Mouse (Mus musculus): Measurements from ENCODE around the gene Plekhm1. TPM values are rescaled to one million over a fixed set of nuclear protein-coding genes. Genes with fewer than 3 reads are reported as not detected.

Plekhm1 gene
- polyA plus RNA-seq, 1 experiment from 2014 or later = 11.6 TPM

DNA sequence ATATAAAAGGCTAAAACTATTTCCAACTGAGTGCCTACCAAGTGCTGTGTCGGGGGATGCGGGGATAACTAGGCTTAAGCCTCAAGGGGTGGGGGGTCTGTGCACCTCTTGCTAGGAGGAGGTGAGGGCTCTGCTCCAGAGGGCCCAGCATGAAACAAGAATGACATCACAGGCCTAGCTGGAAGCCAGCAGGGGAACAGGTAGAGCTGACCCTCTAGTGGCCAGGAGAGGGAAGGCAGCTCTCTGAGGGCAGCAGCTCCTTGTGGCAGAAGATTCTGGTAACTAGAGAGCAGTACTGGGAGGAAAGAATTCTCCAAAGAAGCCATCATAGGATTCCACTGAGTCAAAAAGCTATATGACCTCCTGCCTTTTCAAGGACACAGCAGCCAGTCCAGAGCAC is 10.3 kb downstream of the Plekhm1 start:
- Histone ChIP-seq H3K4me2 (ENCODE audit: low read length) (no peak overlapping the region), H3K9ac (replicated peaks; ENCODE audit: low read length) (no peak overlapping the region), H3K4me1 (ENCODE audit: control insufficient read depth, insufficient read depth, low read length) (no peaks in the 10 kb centered on the region), H3K9me3 (ENCODE audit: control insufficient read depth, low read length) (no peaks in the 10 kb centered on the region), H3K36me3 (ENCODE audit: control insufficient read depth, insufficient read depth, low read length) (peaks cover 4% of the 10 kb centered on the region; the same call in 1 of the 2 replicates), H3K4me3 (replicated peaks; ENCODE audit: low read depth, low read length) (no peak overlapping the region), H3K27me3 (ENCODE audit: control insufficient read depth, insufficient read depth, low read length) (no peaks in the 10 kb centered on the region), H3K27ac (replicated peaks; ENCODE audit: low read depth, low read length) (no peak overlapping the region)
- 55% methylated on average over 2 of the region's 2 CpGs for WGBS
- DNase-seq = peak; percentile 47
- no peak for ATAC-seq (ENCODE audit: low FRiP score, low TSS enrichment)

DNA sequence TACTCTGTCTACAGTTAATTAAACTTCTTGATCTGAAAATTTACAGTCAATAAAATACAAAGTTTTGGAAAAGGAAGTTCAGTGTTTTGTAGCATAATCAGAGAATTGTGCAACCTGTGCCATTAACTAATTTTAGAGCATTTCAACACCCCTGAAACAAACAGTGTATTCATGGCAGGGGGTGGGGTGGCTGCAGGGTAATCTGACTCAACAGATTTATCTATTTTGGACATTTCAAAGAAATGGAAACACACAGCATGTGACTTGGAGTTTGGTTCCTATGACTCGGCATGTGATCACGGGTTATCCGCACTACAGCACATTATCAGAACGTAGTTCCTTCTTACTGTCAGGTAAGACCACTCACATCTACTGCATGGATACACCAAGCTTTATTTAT is 12.5 kb downstream of the Plekhm1 start:
- DNase-seq (no peak), ATAC-seq (ENCODE audit: low FRiP score, low TSS enrichment) (no peak)
- H3K27ac ChIP-seq (replicated peaks; ENCODE audit: low read depth, low read length) = no peak overlapping the region
- no peaks in the 10 kb centered on the region for H3K27me3 ChIP-seq (ENCODE audit: control insufficient read depth, insufficient read depth, low read length)
- H3K36me3 ChIP-seq (ENCODE audit: control insufficient read depth, insufficient read depth, low read length) = peaks cover 26% of the 10 kb centered on the region
- no peaks in the 10 kb centered on the region for H3K4me1 ChIP-seq (ENCODE audit: control insufficient read depth, insufficient read depth, low read length)
- H3K4me2 ChIP-seq (ENCODE audit: low read length) = no peak overlapping the region
- H3K9ac ChIP-seq (replicated peaks; ENCODE audit: low read length) = no peak overlapping the region
- H3K9me3 ChIP-seq (ENCODE audit: control insufficient read depth, low read length) = no peaks in the 10 kb centered on the region
- no peak overlapping the region for H3K4me3 ChIP-seq (replicated peaks; ENCODE audit: low read depth, low read length)
- 95% methylated on average over 4 of the region's 4 CpGs for WGBS

DNA sequence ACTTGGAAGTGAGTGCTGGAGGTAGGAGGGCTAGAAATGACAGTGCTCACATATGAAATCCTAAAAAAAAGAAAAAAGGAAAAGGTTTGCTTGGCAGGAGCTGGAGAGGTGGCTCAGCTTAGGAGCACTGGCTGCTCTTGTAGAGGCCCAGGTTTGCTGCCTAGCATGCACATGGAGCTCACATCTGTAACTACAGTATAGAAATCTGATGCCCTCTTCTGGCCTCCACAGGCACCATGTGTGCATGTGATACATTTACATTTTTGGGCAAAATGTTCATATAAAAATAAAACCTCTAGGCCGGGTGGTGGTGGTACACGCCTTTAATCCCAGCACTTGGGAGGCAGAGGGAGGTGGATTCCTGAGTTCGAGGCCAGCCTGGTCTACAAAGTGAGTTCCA is 13.4 kb downstream of the Plekhm1 start:
- ATAC-seq (ENCODE audit: low FRiP score, low TSS enrichment) (no peak), DNase-seq (no peak)
- no peak overlapping the region for H3K4me3 ChIP-seq (replicated peaks; ENCODE audit: low read depth, low read length)
- H3K27me3 ChIP-seq (ENCODE audit: control insufficient read depth, insufficient read depth, low read length) = no peaks in the 10 kb centered on the region
- no peak overlapping the region for H3K27ac ChIP-seq (replicated peaks; ENCODE audit: low read depth, low read length)
- H3K4me2 ChIP-seq (ENCODE audit: low read length) = no peak overlapping the region
- WGBS = 94% methylated on average over 3 of the region's 3 CpGs
- H3K4me1 ChIP-seq (ENCODE audit: control insufficient read depth, insufficient read depth, low read length) = no peaks in the 10 kb centered on the region
- H3K9me3 ChIP-seq (ENCODE audit: control insufficient read depth, low read length) = no peaks in the 10 kb centered on the region
- peaks cover 36% of the 10 kb centered on the region for H3K36me3 ChIP-seq (ENCODE audit: control insufficient read depth, insufficient read depth, low read length)
- H3K9ac ChIP-seq (replicated peaks; ENCODE audit: low read length) = no peak overlapping the region

DNA sequence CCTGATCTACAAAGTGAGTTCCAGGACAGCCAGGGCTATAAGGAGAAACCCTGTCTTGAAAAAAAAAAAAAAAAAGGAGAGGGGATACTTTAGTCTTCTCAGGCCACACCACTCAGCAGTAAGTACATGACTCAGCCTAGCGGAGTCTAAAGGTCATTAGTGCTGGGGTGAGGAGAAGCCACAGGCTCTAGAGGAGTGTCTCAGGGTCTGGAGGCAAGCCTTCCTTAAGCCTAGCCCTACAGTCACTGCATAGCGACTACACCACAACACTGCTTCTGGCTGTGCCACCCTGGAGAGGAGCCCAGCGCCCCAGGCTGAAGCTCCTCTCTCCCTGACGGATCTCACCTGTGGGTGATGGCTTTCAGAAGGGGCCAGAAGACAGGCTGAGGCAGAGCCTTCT is 15.8 kb downstream of the Plekhm1 start:
- 98% methylated on average over 4 of the region's 4 CpGs for WGBS
- H3K36me3 ChIP-seq (ENCODE audit: control insufficient read depth, insufficient read depth, low read length) = peaks cover 58% of the 10 kb centered on the region

DNA sequence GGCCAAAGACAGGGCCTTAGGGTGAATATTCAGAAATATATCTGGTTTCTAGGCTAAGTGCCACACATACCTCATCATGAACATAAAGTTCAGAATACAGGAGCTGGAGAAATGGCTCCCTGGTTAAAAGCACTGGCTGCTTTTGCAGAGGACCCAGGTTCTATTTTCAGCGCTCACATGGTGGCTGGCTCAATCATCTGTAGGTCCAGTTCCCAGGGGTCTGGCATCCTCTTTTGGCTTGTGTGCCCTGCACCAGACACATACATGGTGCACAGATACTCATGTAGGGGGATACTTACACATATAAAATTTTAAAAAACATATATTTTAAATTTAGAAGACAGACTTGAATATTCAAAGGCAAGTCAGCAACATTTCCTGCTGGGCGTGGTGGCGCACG is 16.3 kb downstream of the Plekhm1 start:
- Histone ChIP-seq H3K9ac (replicated peaks; ENCODE audit: low read length) (no peak overlapping the region), H3K4me2 (ENCODE audit: low read length) (no peak overlapping the region), H3K27me3 (ENCODE audit: control insufficient read depth, insufficient read depth, low read length) (no peaks in the 10 kb centered on the region), H3K4me3 (replicated peaks; ENCODE audit: low read depth, low read length) (no peak overlapping the region), H3K4me1 (ENCODE audit: control insufficient read depth, insufficient read depth, low read length) (no peaks in the 10 kb centered on the region), H3K36me3 (ENCODE audit: control insufficient read depth, insufficient read depth, low read length) (peaks cover 56% of the 10 kb centered on the region), H3K9me3 (ENCODE audit: control insufficient read depth, low read length) (no peaks in the 10 kb centered on the region), H3K27ac (replicated peaks; ENCODE audit: low read depth, low read length) (no peak overlapping the region)
- DNase-seq = no peak
- no peak for ATAC-seq (ENCODE audit: low FRiP score, low TSS enrichment)
- WGBS = 95% methylated on average over 4 of the region's 4 CpGs

More for the DNA sequence above, 15.8 kb downstream of the Plekhm1 start:
- Histone ChIP-seq H3K9me3 (ENCODE audit: control insufficient read depth, low read length) (no peaks in the 10 kb centered on the region), H3K27me3 (ENCODE audit: control insufficient read depth, insufficient read depth, low read length) (no peaks in the 10 kb centered on the region), H3K9ac (replicated peaks; ENCODE audit: low read length) (no peak overlapping the region), H3K4me2 (ENCODE audit: low read length) (no peak overlapping the region), H3K4me1 (ENCODE audit: control insufficient read depth, insufficient read depth, low read length) (no peaks in the 10 kb centered on the region), H3K4me3 (replicated peaks; ENCODE audit: low read depth, low read length) (no peak overlapping the region), H3K27ac (replicated peaks; ENCODE audit: low read depth, low read length) (no peak overlapping the region)
- DNase-seq (no peak), ATAC-seq (ENCODE audit: low FRiP score, low TSS enrichment) (no peak)

DNA sequence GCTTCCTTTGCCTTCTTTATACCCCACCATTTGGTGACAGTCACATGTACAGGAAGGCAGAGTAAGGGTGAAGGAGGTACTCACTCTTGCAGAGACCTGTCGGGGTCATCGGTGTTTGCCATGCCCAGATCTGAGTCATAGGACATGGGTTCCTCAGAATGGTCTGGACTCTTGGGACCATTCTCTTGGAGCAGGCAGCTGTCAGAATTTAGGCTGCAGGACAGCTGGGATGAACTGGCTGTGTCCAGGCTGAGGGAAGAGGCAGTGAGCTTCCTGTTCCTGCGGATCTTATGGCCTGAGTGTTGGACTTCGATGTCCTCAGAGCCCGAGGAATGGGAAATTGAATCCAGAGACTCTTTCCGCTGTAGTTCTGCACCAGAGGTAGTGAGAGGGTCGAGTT is 17.9 kb downstream of the Plekhm1 start:
- 90% methylated on average over 7 of the region's 7 CpGs for WGBS
- H3K9me3 ChIP-seq (ENCODE audit: control insufficient read depth, low read length) = no peaks in the 10 kb centered on the region
- no peak overlapping the region for H3K27ac ChIP-seq (replicated peaks; ENCODE audit: low read depth, low read length)
- ATAC-seq (ENCODE audit: low FRiP score, low TSS enrichment) (no peak), DNase-seq (no peak)
- H3K36me3 ChIP-seq (ENCODE audit: control insufficient read depth, insufficient read depth, low read length) = peaks cover 66% of the 10 kb centered on the region
- no peak overlapping the region for H3K4me3 ChIP-seq (replicated peaks; ENCODE audit: low read depth, low read length)
- no peaks in the 10 kb centered on the region for H3K27me3 ChIP-seq (ENCODE audit: control insufficient read depth, insufficient read depth, low read length)
- no peaks in the 10 kb centered on the region for H3K4me1 ChIP-seq (ENCODE audit: control insufficient read depth, insufficient read depth, low read length)
- no peak overlapping the region for H3K4me2 ChIP-seq (ENCODE audit: low read length)
- no peak overlapping the region for H3K9ac ChIP-seq (replicated peaks; ENCODE audit: low read length)

DNA sequence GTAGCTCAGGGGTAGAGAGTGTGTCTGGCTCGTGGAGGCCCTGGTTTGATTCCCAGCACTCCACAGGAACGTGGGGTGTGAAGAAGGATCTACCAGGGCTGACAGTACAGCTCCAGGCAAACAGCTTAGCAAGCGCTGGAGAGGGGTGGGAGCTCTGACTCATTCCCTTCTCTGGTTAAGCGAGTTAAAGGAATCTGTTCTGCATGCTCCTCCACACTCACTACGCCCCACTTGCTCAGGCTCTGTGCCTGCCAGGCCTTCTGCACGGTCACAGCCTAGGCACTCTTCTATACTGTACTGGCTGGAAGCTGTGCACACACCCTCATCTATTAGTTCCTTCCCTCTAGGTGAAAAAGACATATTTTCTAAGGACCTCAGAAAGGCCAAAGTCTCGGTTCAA is 18.5 kb downstream of the Plekhm1 start:
- H3K27me3 ChIP-seq (ENCODE audit: control insufficient read depth, insufficient read depth, low read length) = no peaks in the 10 kb centered on the region
- DNase-seq = no peak
- H3K4me2 ChIP-seq (ENCODE audit: low read length) = no peak overlapping the region
- no peak for ATAC-seq (ENCODE audit: low FRiP score, low TSS enrichment)
- WGBS = 90% methylated on average over 7 of the region's 7 CpGs
- H3K9ac ChIP-seq (replicated peaks; ENCODE audit: low read length) = no peak overlapping the region
- H3K4me3 ChIP-seq (replicated peaks; ENCODE audit: low read depth, low read length) = no peak overlapping the region
- no peak overlapping the region for H3K27ac ChIP-seq (replicated peaks; ENCODE audit: low read depth, low read length)
- no peaks in the 10 kb centered on the region for H3K9me3 ChIP-seq (ENCODE audit: control insufficient read depth, low read length)
- H3K4me1 ChIP-seq (ENCODE audit: control insufficient read depth, insufficient read depth, low read length) = no peaks in the 10 kb centered on the region
- H3K36me3 ChIP-seq (ENCODE audit: control insufficient read depth, insufficient read depth, low read length) = peaks cover 69% of the 10 kb centered on the region

DNA sequence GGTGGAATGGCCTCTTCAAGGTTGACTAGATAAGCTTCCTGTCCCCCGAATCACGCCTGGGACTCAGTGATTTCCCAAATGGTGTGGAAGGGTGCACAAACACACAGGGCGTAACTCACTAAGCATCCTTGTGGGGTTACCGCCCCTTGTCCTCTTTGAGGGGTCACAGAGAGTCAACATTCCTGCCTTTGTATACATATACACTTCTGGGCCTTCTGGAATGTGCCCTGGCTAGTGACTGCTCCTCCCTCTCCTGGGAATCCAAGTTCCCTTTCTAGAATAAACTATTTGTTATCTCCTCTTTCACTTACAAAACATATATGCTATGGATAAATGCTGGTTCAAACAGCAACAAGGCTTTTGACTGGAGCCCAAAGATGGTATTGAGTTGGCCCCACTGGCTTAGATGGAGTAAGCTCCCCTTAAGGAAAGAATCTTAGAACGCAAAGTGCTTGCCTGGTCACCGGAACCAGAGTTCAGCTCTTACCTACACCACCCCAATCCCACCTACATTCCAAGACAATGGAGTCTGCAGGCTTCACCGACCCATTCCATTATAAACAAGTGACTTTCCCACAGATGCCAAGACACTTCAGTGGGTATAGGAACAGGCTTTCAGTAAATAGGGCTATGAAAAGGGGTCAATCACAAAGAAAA is 24.5 kb downstream of the Plekhm1 start:
- H3K36me3 ChIP-seq (ENCODE audit: control insufficient read depth, insufficient read depth, low read length) = peaks cover 46% of the 10 kb centered on the region
- H3K27ac ChIP-seq (replicated peaks; ENCODE audit: low read depth, low read length) = no peak overlapping the region
- H3K4me2 ChIP-seq (ENCODE audit: low read length) = no peak overlapping the region
- 91% methylated on average over 7 of the region's 7 CpGs for WGBS
- no peaks in the 10 kb centered on the region for H3K9me3 ChIP-seq (ENCODE audit: control insufficient read depth, low read length)
- no peak for DNase-seq
- no peak overlapping the region for H3K4me3 ChIP-seq (replicated peaks; ENCODE audit: low read depth, low read length)
- H3K4me1 ChIP-seq (ENCODE audit: control insufficient read depth, insufficient read depth, low read length) = no peaks in the 10 kb centered on the region
- no peaks in the 10 kb centered on the region for H3K27me3 ChIP-seq (ENCODE audit: control insufficient read depth, insufficient read depth, low read length)
- no peak overlapping the region for H3K9ac ChIP-seq (replicated peaks; ENCODE audit: low read length)
- ATAC-seq (ENCODE audit: low FRiP score, low TSS enrichment) = no peak

DNA sequence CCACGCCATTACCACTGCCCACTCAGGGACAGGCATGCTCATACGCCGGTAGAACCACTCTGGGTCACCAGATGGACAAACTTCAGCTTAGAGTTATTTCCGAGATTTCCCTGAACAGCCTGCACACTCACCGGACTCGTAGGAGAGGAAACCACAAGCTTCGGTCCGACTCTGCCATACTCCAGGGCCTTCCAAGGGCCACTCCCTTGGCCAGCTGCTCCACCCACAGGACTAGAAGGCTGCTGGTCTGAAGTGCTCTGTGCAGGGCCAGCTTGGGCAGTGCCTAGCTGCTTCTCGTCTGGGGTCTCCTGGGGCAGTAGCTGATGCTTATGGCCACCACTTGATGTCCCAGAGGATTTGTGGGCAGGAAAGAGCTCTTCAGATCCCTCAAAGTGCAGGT is 25.7 kb downstream of the Plekhm1 start:
- no peaks in the 10 kb centered on the region for H3K4me1 ChIP-seq (ENCODE audit: control insufficient read depth, insufficient read depth, low read length)
- no peak for ATAC-seq (ENCODE audit: low FRiP score, low TSS enrichment)
- no peaks in the 10 kb centered on the region for H3K9me3 ChIP-seq (ENCODE audit: control insufficient read depth, low read length)
- H3K4me3 ChIP-seq (replicated peaks; ENCODE audit: low read depth, low read length) = no peak overlapping the region
- H3K9ac ChIP-seq (replicated peaks; ENCODE audit: low read length) = no peak overlapping the region
- no peaks in the 10 kb centered on the region for H3K27me3 ChIP-seq (ENCODE audit: control insufficient read depth, insufficient read depth, low read length)
- WGBS = 94% methylated on average over 9 of the region's 9 CpGs
- no peak for DNase-seq
- H3K27ac ChIP-seq (replicated peaks; ENCODE audit: low read depth, low read length) = no peak overlapping the region
- no peak overlapping the region for H3K4me2 ChIP-seq (ENCODE audit: low read length)
- peaks cover 36% of the 10 kb centered on the region for H3K36me3 ChIP-seq (ENCODE audit: control insufficient read depth, insufficient read depth, low read length)

All from midbrain, embryonic 14.5 days (tissue).